Mouse (Mus musculus) adrenal gland, postnatal 14 days (tissue): Measurements from ENCODE around the gene Fam187b. TPM values are rescaled to one million over a fixed set of nuclear protein-coding genes. Genes with fewer than 3 reads are reported as not detected.

ENCODE experiments used
- DNase-seq: peaks from one replicate; pipeline ENCODE4 v3.0.0; 2021; ENCODE audit warnings: mixed read lengths
- total RNA-seq: library from RNA; stranded (reverse); gene quantifications from 2 replicates; pipeline ENCODE4 v1.2.3, GENCODE M21; 2021

The Fam187b gene
- total RNA-seq, 1 experiment from 2014 or later = 1.1 TPM

DNA sequence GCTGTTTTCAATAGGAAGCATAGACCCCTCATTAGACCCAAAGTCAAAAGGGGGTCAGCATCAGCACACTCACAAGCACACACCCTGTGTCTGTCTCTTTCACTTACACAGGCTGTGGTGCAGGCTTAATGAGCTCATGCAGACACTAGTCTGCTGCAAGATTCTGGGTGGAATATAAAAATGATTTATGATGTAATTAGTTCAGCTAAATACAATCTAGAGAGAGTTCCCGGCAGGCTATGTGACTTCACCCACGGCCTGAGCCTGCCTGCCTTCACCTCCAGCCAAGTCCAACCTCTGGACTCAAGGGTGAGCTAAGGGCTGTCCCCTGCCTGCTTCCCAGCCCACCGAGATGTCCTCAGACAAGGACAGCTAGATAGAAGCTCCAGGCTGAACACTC, 35.3 kb downstream of the Fam187b start:
- DNase-seq = no peak

DNA sequence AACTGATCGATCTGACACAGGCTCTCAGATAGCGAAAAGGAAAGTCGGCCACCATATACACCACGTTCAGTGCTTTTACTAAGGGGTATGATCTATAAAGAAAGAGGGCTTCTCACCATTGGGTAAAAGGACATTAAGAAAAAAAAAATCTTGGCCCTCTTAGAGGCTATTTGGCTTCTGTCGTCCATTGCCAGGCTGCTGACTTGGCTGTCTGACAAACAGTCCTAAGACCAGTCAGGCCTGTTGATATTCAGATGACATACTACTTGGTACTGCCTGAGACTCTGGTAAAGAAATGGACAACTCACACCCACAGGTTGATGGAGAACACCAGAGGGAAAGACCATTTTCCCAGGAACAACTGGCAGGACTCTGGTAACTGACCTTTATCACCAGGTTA, 39.4 kb downstream of the Fam187b start:
- no peak for DNase-seq

DNA sequence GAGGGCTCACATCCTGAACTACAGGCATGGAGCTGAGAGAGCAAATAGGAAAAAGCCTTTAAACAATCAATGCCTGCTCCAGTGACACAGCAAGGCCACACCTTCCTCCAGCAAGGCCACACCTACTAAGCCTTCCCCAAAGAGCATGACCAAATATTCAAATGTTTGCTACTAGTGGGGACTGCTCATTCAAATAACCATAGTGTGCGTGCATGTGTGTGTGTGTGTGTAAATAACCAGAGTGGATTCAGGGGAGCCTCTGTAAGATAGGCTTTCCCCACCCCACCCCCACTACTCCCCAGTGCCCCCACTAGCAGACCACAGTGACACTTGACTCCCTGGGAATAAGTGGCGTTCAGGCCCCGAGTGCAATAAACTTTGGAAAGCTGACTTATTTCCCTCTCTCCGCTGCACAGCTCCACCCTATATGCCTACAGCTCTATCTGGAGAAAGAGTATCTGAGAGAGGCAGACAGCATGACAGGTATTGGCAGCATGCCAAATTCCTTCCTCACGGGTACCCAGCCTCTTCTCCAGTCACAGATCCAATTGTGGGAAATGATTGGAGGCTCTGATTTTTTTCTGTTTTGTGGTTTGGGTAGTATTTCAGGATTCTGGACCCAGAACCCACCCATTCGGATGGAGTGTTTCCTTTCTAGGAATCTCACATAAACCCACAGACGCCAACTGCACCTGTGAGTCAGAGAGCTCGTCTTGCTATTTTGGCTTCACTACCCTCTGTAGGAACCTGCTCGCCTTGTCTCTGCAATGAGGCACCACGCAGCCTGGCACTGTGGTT, 43.7 kb downstream of the Fam187b start:
- peak; percentile 32 for DNase-seq

GRCm38 (mm10) chr7:31028609-31029008, 55.0 kb downstream of the Fam187b start:
- no peak for DNase-seq

- no peak for DNase-seq
Observed at GRCm38 (mm10) chr7:31030717-31031116, 57.1 kb downstream of the Fam187b start.

GRCm38 (mm10) chr7:31031731-31032130, 58.1 kb downstream of the Fam187b start:
- no peak for DNase-seq

GRCm38 (mm10) chr7:31033409-31034165, 60.0 kb downstream of the Fam187b start:
- DNase-seq = no peak

DNA sequence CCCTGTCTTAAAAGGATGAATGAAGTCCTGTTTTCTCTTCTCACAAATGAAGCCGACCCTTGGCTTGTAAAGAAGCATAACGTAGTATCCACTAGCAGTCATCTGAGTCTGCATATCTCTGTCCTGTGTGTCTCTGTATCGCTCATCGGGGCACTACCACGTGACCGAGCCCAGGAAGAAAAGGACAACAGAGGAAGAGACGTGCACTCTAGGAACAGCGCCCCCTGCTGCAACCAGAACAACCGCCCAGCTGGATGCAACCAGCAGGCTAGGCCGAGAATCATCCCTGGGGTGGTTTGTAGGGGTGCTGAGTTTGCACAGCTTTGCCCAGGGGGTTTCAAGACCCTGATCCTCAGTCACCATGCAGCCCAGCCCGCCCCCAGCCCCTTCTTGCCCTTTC, 61.2 kb downstream of the Fam187b start:
- DNase-seq = peak; percentile 65

DNA sequence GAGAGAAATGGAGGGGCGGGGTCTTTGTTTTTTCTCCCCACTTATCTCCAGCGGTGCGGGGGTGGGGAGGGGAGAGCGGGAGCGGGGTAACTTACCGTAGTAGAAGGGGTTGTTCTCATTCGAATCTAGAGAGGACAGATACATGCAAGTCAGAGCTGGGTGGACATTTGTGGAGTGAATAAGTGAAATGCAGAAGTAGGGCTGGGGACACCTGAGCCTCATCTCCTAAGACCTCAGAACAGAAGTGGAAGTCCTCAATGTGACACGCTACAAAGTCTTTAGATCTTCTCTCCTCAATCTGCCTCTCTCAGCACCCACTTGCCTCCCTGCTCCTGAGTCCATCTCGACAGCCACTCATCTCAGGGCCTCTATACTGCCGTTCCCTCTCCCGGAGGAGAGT, 61.7 kb downstream of the Fam187b start:
- no peak for DNase-seq

DNA sequence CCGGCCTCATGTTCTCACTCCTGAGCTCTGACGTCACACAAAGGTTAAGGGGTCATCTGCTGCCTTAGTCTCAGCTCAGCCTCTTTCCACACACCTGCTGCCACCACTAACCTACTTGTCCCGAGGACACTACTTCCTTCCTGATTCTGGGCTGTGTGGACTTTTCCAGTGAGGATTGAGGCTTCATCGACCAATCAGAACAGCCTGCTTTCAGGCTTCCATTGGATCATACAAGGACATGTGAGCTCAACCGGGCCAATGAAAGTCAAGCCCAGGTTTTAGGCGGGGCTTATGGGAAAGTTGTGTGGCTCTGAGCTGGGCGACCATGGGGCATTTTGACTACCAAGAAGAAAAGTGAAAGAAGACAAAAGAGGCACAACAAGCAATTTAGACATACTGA, 63.3 kb downstream of the Fam187b start:
- DNase-seq = no peak

- no peak for DNase-seq
Observed at GRCm38 (mm10) chr7:31037675-31038074, 64.1 kb downstream of the Fam187b start.

DNA sequence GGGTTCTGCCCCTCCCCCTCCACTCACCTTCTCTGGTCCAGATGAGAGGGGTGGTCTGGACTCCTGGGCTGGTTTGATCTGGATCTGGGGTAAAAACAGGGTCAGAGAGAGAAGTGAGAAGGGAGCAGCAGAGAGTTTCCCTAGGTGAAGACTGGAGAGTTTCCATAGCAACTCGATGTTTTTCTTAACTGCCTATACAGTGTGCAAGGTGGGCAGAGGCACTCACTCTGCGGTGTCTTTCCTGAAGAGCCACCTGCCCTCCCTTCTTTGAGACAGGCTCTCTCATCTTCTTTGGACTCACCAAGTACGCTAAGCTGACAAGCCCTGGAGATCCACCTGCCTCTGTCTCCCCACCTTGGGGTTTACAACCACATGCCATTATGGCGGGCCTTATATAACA, 65.4 kb downstream of the Fam187b start:
- DNase-seq = no peak

Other genes starting within 250 kb of the Fam187b start
- 215 and 242 TPM in 2 replicates for gene Tmem147, start 244.2 kb upstream of the Fam187b start, total RNA-seq
- gene Gapdhs, start 230.1 kb upstream of the Fam187b start, total RNA-seq = not detected in 2 replicates
- gene Sbsn, start 222.3 kb upstream of the Fam187b start, total RNA-seq = 76.3 and 82.7 TPM in 2 replicates
- gene Dmkn, start 210.0 kb upstream of the Fam187b start, total RNA-seq = 2.2 and 3.5 TPM in 2 replicates
- gene Krtdap, start 185.9 kb upstream of the Fam187b start, total RNA-seq = 1.3 and 2.1 TPM in 2 replicates
- 1.1 TPM in 2 replicates for gene Ffar2, start 150.0 kb upstream of the Fam187b start, total RNA-seq
- gene Ffar3, start 117.6 kb upstream of the Fam187b start, total RNA-seq = 0.26 and 0.38 TPM in 2 replicates
- 0.41 TPM in 1 of 2 replicates, not detected in the other for gene Ffar1, start 112.2 kb upstream of the Fam187b start, total RNA-seq
- 3.2 and 14.1 TPM in 2 replicates for gene Cd22, start 93.4 kb upstream of the Fam187b start, total RNA-seq
- gene Mag, start 58.9 kb upstream of the Fam187b start, total RNA-seq = 0.33 and 0.90 TPM in 2 replicates
- gene Hamp2, start 49.1 kb upstream of the Fam187b start, total RNA-seq = 6.5 TPM in 1 of 2 replicates, not detected in the other
- 4.3 TPM in 1 of 2 replicates, not detected in the other for gene Hamp, start 29.8 kb upstream of the Fam187b start, total RNA-seq
- gene Usf2, start 17.0 kb upstream of the Fam187b start, total RNA-seq = 111 and 115 TPM in 2 replicates
- 6.7 and 19.9 TPM in 2 replicates for gene Lsr, start 326 bp upstream of the Fam187b start, total RNA-seq
- gene Fxyd5, start 68.7 kb downstream of the Fam187b start, total RNA-seq = 32.7 and 63.0 TPM in 2 replicates
- 3.6 and 10.7 TPM in 2 replicates for gene Fxyd7, start 77.7 kb downstream of the Fam187b start, total RNA-seq
- gene Fxyd1, start 83.4 kb downstream of the Fam187b start, total RNA-seq = 340 and 374 TPM in 2 replicates
- gene Lgi4, start 85.6 kb downstream of the Fam187b start, total RNA-seq = 5.6 TPM in 2 replicates
- 2.9 and 5.6 TPM in 2 replicates for gene Fxyd3, start 102.9 kb downstream of the Fam187b start, total RNA-seq
- 3.8 and 41.6 TPM in 2 replicates for gene Hpn, start 141.5 kb downstream of the Fam187b start, total RNA-seq
- gene Scn1b, start 153.2 kb downstream of the Fam187b start, total RNA-seq = 8.6 and 11.8 TPM in 2 replicates
- 45.9 and 72.5 TPM in 2 replicates for gene Gramd1a, start 182.1 kb downstream of the Fam187b start, total RNA-seq